ENCODE assay signal across 18 mouse cellular contexts in genomic region chr3:158386848-158387247, GRCm38 (mm10).
A peak's percentile ranks its signal among the peaks of the same experiment; 100 is the strongest.
DNase-seq lines count a peak whose midpoint lies in the region; ATAC-seq and TF ChIP-seq lines count a peak whose summit lies in the region.
"Had no signal": no experiment of that assay in that cellular context is flagged by ENCODE, and none has a peak within 500 bp of the region (broad histone marks: within the 10 kb centered on the region; RNA-seq: fewer than 3 reads in every experiment).

No protein-coding gene starts in this region.

- H3K27me3 ChIP-seq in intestine, embryonic 15.5 days (replicated peaks): no peaks in the 10 kb centered on the region
- no peaks in the 10 kb centered on the region for H3K27me3 ChIP-seq in intestine, embryonic 16.5 days (replicated peaks; ENCODE audit: control insufficient read depth, insufficient read depth, low read length)
- H3K27me3 ChIP-seq: embryonic facial prominence, embryonic 12.5 days; forebrain, embryonic 13.5 days; forebrain, embryonic 15.5 days had no signal

- H3K4me2 ChIP-seq in intestine, embryonic 15.5 days (replicated peaks): no peak overlapping the region
- no peak overlapping the region for H3K4me2 ChIP-seq in intestine, embryonic 16.5 days (ENCODE audit: low read depth, low read length)
- H3K4me2 ChIP-seq: embryonic facial prominence, embryonic 12.5 days; forebrain, embryonic 13.5 days; forebrain, embryonic 15.5 days had no signal

- no peak for DNase-seq in layer of hippocampus, adult 2 months (ENCODE audit: low spot score in 2 of 2)
- DNase-seq in layer of hippocampus, adult 8-10 months (ENCODE audit: low spot score in 2 of 2): no peak
- DNase-seq in kidney, adult 11 months: no peak
- DNase-seq: adrenal gland, adult 2 months; adrenal gland, postnatal 10 days; adrenal gland, postnatal 25 days; cerebellum, adult 11 months; cerebellum, adult 18-20 months; cerebellum, adult 9-10 months; cerebellum, postnatal 10 days; cerebellum, postnatal 25 days; forebrain, postnatal 0 days had no signal

- peak; percentile 87 for ATAC-seq in intestine, embryonic 15.5 days
- peak; percentile 76 for ATAC-seq in intestine, embryonic 16.5 days
- ATAC-seq: forebrain, embryonic 13.5 days; forebrain, embryonic 15.5 days; forebrain, postnatal 0 days had no signal

- TF ChIP-seq CTCF in layer of hippocampus, adult 2 months (conservative IDR thresholded peaks at IDR 0.05): no peak

- H3K4me1 ChIP-seq in intestine, embryonic 15.5 days (replicated peaks): no peaks in the 10 kb centered on the region
- no peaks in the 10 kb centered on the region for H3K4me1 ChIP-seq in intestine, embryonic 16.5 days (ENCODE audit: control insufficient read depth, insufficient read depth, low read length)
- H3K4me1 ChIP-seq: embryonic facial prominence, embryonic 10.5 days; embryonic facial prominence, embryonic 12.5 days; forebrain, embryonic 13.5 days; forebrain, embryonic 15.5 days had no signal

- H3K9me3 ChIP-seq in intestine, embryonic 15.5 days: no peaks in the 10 kb centered on the region
- no peaks in the 10 kb centered on the region for H3K9me3 ChIP-seq in intestine, embryonic 16.5 days (ENCODE audit: control insufficient read depth, low read length)
- H3K9me3 ChIP-seq: embryonic facial prominence, embryonic 10.5 days; embryonic facial prominence, embryonic 12.5 days; forebrain, embryonic 13.5 days; forebrain, embryonic 15.5 days had no signal

- H3K4me3 ChIP-seq in layer of hippocampus, adult 2 months: no peak overlapping the region
- no peak overlapping the region for H3K4me3 ChIP-seq in intestine, embryonic 15.5 days (replicated peaks)
- no peak overlapping the region for H3K4me3 ChIP-seq in intestine, embryonic 16.5 days (ENCODE audit: low read length)
- H3K4me3 ChIP-seq: embryonic facial prominence, embryonic 10.5 days; embryonic facial prominence, embryonic 12.5 days; forebrain, embryonic 13.5 days; forebrain, embryonic 15.5 days had no signal

- no peaks in the 10 kb centered on the region for H3K36me3 ChIP-seq in intestine, embryonic 15.5 days
- no peaks in the 10 kb centered on the region for H3K36me3 ChIP-seq in intestine, embryonic 16.5 days (ENCODE audit: control insufficient read depth, insufficient read depth, low read length)
- H3K36me3 ChIP-seq: embryonic facial prominence, embryonic 10.5 days; embryonic facial prominence, embryonic 12.5 days; forebrain, embryonic 15.5 days had no signal

- no peak overlapping the region for H3K9ac ChIP-seq in intestine, embryonic 15.5 days
- no peak overlapping the region for H3K9ac ChIP-seq in intestine, embryonic 16.5 days (ENCODE audit: low read depth, low read length)
- H3K9ac ChIP-seq: embryonic facial prominence, embryonic 12.5 days; forebrain, embryonic 13.5 days; forebrain, embryonic 15.5 days; forebrain, postnatal 0 days had no signal

- 4% methylated on average over 1 of the region's 1 CpGs for WGBS in intestine, embryonic 15.5 days
- WGBS in intestine, embryonic 16.5 days: 9% methylated on average over 1 of the region's 1 CpGs

- 0 out of 2 replicates have a peak overlapping the region, but pooled peaks have one; percentile 63 for H3K27ac ChIP-seq in layer of hippocampus, adult 2 months
- H3K27ac ChIP-seq in intestine, embryonic 15.5 days: no peak overlapping the region
- H3K27ac ChIP-seq in intestine, embryonic 16.5 days (ENCODE audit: low read length): no peak overlapping the region
- H3K27ac ChIP-seq: embryonic facial prominence, embryonic 10.5 days; embryonic facial prominence, embryonic 12.5 days; forebrain, embryonic 13.5 days; forebrain, embryonic 15.5 days had no signal
